Mouse (Mus musculus): Measurements from ENCODE around the gene Phospho1.

Phospho1 gene

GRCm38 (mm10) chr11:95812224-95812623 lies 12.1 kb upstream of the Phospho1 start:
- in situ Hi-C loops (cut with MboI), result no loop called here

- in situ Hi-C loops (cut with MboI), result no loop called here
Measured at GRCm38 (mm10) chr11:95814101-95814500, 10.2 kb upstream of the Phospho1 start.

GRCm38 (mm10) chr11:95814857-95815256 lies 9.4 kb upstream of the Phospho1 start:
- in situ Hi-C loops (cut with MboI), result no loop called here

GRCm38 (mm10) chr11:95815412-95815811 lies 8.9 kb upstream of the Phospho1 start:
- in situ Hi-C loops (cut with MboI), result no loop called here

GRCm38 (mm10) chr11:95819138-95819537 lies 5.2 kb upstream of the Phospho1 start:
- in situ Hi-C loops (cut with MboI), result no loop called here

GRCm38 (mm10) chr11:95821511-95821910 lies 2.8 kb upstream of the Phospho1 start:
- in situ Hi-C loops (cut with MboI), result loop anchor here (5.0 kb wide), 1 partner anchor 36 kb away; no protein-coding TSS in a partner anchor

- in situ Hi-C loops (cut with MboI), result loop anchor here (5.0 kb wide), 1 partner anchor 35 kb away; no protein-coding TSS in a partner anchor
Measured at GRCm38 (mm10) chr11:95822437-95822836, 1.9 kb upstream of the Phospho1 start.

GRCm38 (mm10) chr11:95824877-95825243 lies 561 bp downstream of the Phospho1 start:
- in situ Hi-C loops (cut with MboI), result loop anchor here (5.0 kb wide), 1 partner anchor 32 kb away; no protein-coding TSS in a partner anchor

- in situ Hi-C loops (cut with MboI), result no loop called here
Measured at GRCm38 (mm10) chr11:95825625-95826024, 1.3 kb downstream of the Phospho1 start.

- in situ Hi-C loops (cut with MboI), result no loop called here
Measured at GRCm38 (mm10) chr11:95826317-95827167, 2.2 kb downstream of the Phospho1 start.

GRCm38 (mm10) chr11:95827168-95827447 lies 2.8 kb downstream of the Phospho1 start:
- in situ Hi-C loops (cut with MboI), result no loop called here

- in situ Hi-C loops (cut with MboI), result no loop called here
Measured at GRCm38 (mm10) chr11:95827464-95828085, 3.3 kb downstream of the Phospho1 start.

GRCm38 (mm10) chr11:95828181-95828964 lies 4.1 kb downstream of the Phospho1 start:
- in situ Hi-C loops (cut with MboI), result no loop called here

- in situ Hi-C loops (cut with MboI), result no loop called here
Measured at GRCm38 (mm10) chr11:95829526-95830050, 5.3 kb downstream of the Phospho1 start.

- in situ Hi-C loops (cut with MboI), result no loop called here
Measured at GRCm38 (mm10) chr11:95830411-95831275, 6.3 kb downstream of the Phospho1 start.

GRCm38 (mm10) chr11:95831276-95831619 lies 6.9 kb downstream of the Phospho1 start:
- in situ Hi-C loops (cut with MboI), result no loop called here

GRCm38 (mm10) chr11:95831641-95832040 lies 7.3 kb downstream of the Phospho1 start:
- in situ Hi-C loops (cut with MboI), result no loop called here

- in situ Hi-C loops (cut with MboI), result no loop called here
Measured at GRCm38 (mm10) chr11:95832129-95833005, 8.1 kb downstream of the Phospho1 start.

- in situ Hi-C loops (cut with MboI), result no loop called here
Measured at GRCm38 (mm10) chr11:95833006-95833570, 8.8 kb downstream of the Phospho1 start.

- in situ Hi-C loops (cut with MboI), result no loop called here
Measured at GRCm38 (mm10) chr11:95833631-95834142, 9.4 kb downstream of the Phospho1 start.

All from mature B cell (primary cell).